22 mouse cellular contexts compared by ENCODE assay signal in genomic region chr2:117943666-117944065, GRCm38 (mm10).
DNase-seq lines count a peak whose midpoint lies in the region; TF ChIP-seq lines count a peak whose summit lies in the region.
"Had no signal": no experiment of that assay in that cellular context is flagged by ENCODE, and none has a peak within 500 bp of the region (broad histone marks: within the 10 kb centered on the region; RNA-seq: fewer than 3 reads in every experiment).

No protein-coding gene starts in this region.

- H3K27ac ChIP-seq in cerebellum, adult 2 months (ENCODE audit: insufficient read depth, low read length), result no peak overlapping the region
- H3K27ac ChIP-seq: embryonic facial prominence, embryonic 12.5 days; forebrain, embryonic 15.5 days; heart, adult 2 months; hindbrain, embryonic 15.5 days; limb, embryonic 13.5 days; neural tube, embryonic 13.5 days had no signal

- no peaks in the 10 kb centered on the region for H3K27me3 ChIP-seq in cerebellum, adult 2 months (ENCODE audit: control insufficient read depth, insufficient read depth, low read length)
- H3K27me3 ChIP-seq: embryonic facial prominence, embryonic 12.5 days; forebrain, embryonic 15.5 days; heart, embryonic 12.5 days; hindbrain, embryonic 15.5 days; limb, embryonic 13.5 days had no signal

- no peak for TF ChIP-seq CTCF in cerebellum, adult 2 months (IDR thresholded peaks at IDR 0.05; ENCODE audit: borderline replicate concordance, insufficient read depth, low read depth, low read length)
- TF ChIP-seq CTCF in brain, embryonic 14.5 days (IDR thresholded peaks at IDR 0.05; ENCODE audit: borderline replicate concordance, extremely low read depth, insufficient read depth, insufficient read length), result no peak

- TF ChIP-seq POLR2A in cerebellum, adult 2 months (IDR thresholded peaks at IDR 0.05; ENCODE audit: borderline replicate concordance, insufficient read depth, low read length), result no peak
- TF ChIP-seq POLR2A in brain, embryonic 14.5 days (IDR thresholded peaks at IDR 0.05; ENCODE audit: borderline replicate concordance, extremely low read depth, insufficient read depth, insufficient read length, poor library complexity, severe bottlenecking), result no peak

- no peaks in the 10 kb centered on the region for H3K4me1 ChIP-seq in cerebellum, adult 2 months (ENCODE audit: control insufficient read depth, insufficient read depth, low read length)
- H3K4me1 ChIP-seq: embryonic facial prominence, embryonic 12.5 days; hindbrain, embryonic 15.5 days had no signal

- H3K4me3 ChIP-seq in cerebellum, adult 2 months (replicated peaks; ENCODE audit: insufficient read depth, low read depth, low read length), result no peak overlapping the region
- H3K4me3 ChIP-seq: embryonic facial prominence, embryonic 12.5 days; forebrain, embryonic 15.5 days; heart, adult 2 months; heart, embryonic 12.5 days; hindbrain, embryonic 15.5 days; limb, embryonic 13.5 days; neural tube, embryonic 13.5 days had no signal

- DNase-seq in cerebellum, adult 2 months, result peak; percentile 40 to 54
- DNase-seq in cerebellum, postnatal 4 days (ENCODE audit: low spot score in 2 of 2), result no peak
- peak; percentile 13 for DNase-seq in gastrocnemius, postnatal 25 days
- DNase-seq in gastrocnemius, adult 8-10 months (ENCODE audit: low spot score in 2 of 2), result no peak
- DNase-seq in brain, embryonic 14.5 days (ENCODE audit: low read depth), result peak; percentile 61
- peak; percentile 38 to 45 for DNase-seq in cerebellum, postnatal 36 days
- DNase-seq in kidney, postnatal 4 days, result no peak
- DNase-seq: adrenal gland, postnatal 25 days; embryo, embryonic 11 days; gastrocnemius, postnatal 14 days; heart, adult 2 months; kidney, adult 2 months; kidney, postnatal 36 days; lung, postnatal 36 days; right cerebral cortex, postnatal 14 days; thymus, postnatal 4 days had no signal

- WGBS in cerebellum, adult 2 months, result 7% methylated on average over 5 of the region's 5 CpGs

Comparison
In these comparisons a context has a peak if more than half of its experiments do, and no peak if none do; other contexts are left out.
1. DNase-seq: peak in cerebellum, adult 2 months (2 of 2), gastrocnemius, postnatal 25 days (single experiment), brain, embryonic 14.5 days (single experiment) and cerebellum, postnatal 36 days (2 of 2); none in cerebellum, postnatal 4 days (0 of 2), gastrocnemius, adult 8-10 months (0 of 2) and kidney, postnatal 4 days (0 of 2).